Mouse (Mus musculus) activated CD4-positive, CD25-positive, alpha-beta regulatory T cell, adult 4 months (primary cell): ENCODE results near the gene Rdh14. TPM values are rescaled to one million over a fixed set of nuclear protein-coding genes. Genes with fewer than 3 reads are reported as not detected.

Experiments
- ATAC-seq: one replicate; pipeline ENCODE4 v1.8.0; 2017
- polyA plus RNA-seq, 2 experiments: library from polyadenylated mRNA; unstranded; fragments of 100-300 nt; shearing (Covaris generic); gene quantifications; one replicate each; pipeline ENCODE4 v1.2.1; 2017

Gene Rdh14
- polyA plus RNA-seq: 10 to 100 TPM; 10.3 to 10.8 TPM

GRCm38 (mm10) chr12:10390671-10391441, at the start of gene Rdh14:
Rdh14 (plus strand) TSS chr12:10390772.
- peak; percentile 98 for ATAC-seq

DNA sequence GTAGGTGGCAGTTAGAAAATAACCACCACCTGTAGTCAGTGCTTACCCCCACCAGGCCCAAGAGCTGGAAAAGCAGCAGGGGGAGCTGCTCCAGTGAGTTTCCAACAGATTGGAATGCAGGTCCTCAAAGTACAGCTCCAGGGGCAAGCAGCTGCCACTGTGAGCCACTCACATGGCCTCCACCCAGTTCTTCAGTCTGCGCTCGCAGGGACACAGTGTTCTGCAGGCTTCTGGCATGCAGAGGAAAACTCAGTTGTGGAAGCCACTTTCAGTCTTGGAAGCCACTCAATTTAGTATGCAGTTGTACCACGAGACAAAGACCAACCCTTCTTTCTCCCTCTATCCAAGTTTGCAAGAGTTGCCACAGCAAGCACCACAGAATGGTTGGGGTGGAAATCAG, 39.9 kb upstream of the Rdh14 start:
- ATAC-seq: no peak

DNA sequence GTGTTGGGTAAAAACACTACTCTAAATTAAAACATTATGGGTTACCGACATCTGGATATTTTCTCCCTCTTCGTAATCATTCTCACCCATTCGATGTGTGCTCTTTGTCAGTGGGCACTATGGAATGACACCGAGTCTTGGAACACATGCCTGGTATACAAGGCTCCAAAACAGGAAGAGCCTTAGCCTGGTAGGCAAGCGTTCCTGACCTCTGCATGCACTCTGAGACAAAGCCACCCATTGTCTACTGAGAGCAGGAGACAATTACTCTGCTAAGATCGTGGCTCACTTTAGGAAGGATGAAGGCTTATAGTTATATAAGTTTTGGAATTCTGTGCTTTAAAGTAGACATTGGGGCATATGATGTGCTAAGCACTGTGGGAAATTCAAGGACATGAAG, 32.8 kb upstream of the Rdh14 start:
- ATAC-seq: no peak

GRCm38 (mm10) chr12:10369673-10370072, 20.9 kb upstream of the Rdh14 start, which contains the start of gene Nt5c1b:
Nt5c1b (plus strand) TSS chr12:10369973.
- no peak for ATAC-seq

GRCm38 (mm10) chr12:10400788-10401187, 10.2 kb downstream of the Rdh14 start:
- peak; percentile 19 for ATAC-seq

GRCm38 (mm10) chr12:10402421-10403115, 12.0 kb downstream of the Rdh14 start:
- ATAC-seq: no peak

DNA sequence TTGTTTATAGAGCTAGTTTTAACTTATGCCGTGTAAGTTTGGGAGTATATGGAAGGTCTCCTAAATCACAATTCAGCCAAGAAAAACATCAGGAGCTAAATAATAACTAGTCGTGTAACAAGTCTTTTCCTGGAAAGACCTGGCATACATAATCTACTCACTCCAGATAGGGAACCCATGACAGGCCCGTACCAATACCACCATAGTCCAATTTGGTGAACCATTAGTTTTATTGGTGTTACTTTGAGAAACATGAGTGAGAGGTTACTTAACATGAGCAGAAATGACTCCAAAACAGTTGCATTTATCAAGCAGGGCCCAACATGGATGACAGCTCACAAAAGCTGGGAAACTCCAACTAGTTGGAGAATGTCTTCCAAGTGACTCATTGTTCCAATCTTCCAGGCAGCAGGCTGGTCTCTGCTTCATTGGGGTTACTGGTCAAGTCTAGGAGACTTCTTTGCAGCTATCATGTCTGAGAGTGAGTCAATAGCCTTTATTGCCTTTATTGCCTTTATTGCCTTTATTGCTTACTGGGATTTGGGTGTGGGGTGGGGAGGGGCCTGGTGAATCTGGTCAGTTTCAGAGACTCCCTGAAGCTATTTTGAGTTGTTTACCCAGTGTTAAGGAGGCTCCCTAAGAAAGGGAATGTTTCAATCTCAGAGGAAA, 20.1 kb downstream of the Rdh14 start:
- ATAC-seq: no peak

GRCm38 (mm10) chr12:10411453-10411852, 20.9 kb downstream of the Rdh14 start:
- no peak for ATAC-seq

DNA sequence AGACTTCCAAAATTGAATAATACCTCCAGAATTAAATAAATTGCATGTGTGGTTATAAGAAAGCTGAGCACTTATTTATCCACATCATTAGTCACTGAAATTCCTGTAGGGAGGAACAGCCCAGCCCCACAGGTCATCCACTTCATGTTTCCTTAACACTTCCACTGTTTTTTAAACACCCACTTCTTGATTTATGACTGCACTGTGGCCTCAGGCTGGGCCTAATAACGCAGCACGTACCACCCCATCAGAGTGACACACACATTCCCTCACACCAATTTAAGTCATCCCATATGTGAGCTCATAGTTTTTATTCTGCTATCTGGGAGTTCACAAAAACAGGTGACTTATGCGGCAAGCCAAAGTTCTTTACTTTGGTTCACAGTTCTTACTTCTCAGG, 31.8 kb downstream of the Rdh14 start:
- no peak for ATAC-seq

- no peak for ATAC-seq
Observed at GRCm38 (mm10) chr12:10425982-10426863, 35.7 kb downstream of the Rdh14 start.

DNA sequence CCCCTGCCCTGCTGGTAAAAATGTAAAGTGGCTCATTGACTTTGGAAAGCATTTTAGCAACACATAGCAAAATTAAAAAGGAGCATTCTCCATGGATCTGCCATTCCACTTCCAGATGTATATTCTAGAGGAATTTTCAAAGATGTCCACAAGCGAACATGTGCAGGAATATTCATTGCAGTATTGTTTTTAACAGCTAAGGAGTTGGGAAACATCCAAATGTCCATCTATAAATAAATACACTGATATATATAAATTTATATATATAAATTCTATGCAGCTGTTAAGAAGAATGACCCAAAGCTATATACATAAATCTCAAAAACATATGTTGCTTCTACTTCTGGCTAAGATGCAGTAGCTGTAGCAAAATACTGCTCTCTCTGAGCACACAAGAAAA, 40.4 kb downstream of the Rdh14 start:
- no peak for ATAC-seq

DNA sequence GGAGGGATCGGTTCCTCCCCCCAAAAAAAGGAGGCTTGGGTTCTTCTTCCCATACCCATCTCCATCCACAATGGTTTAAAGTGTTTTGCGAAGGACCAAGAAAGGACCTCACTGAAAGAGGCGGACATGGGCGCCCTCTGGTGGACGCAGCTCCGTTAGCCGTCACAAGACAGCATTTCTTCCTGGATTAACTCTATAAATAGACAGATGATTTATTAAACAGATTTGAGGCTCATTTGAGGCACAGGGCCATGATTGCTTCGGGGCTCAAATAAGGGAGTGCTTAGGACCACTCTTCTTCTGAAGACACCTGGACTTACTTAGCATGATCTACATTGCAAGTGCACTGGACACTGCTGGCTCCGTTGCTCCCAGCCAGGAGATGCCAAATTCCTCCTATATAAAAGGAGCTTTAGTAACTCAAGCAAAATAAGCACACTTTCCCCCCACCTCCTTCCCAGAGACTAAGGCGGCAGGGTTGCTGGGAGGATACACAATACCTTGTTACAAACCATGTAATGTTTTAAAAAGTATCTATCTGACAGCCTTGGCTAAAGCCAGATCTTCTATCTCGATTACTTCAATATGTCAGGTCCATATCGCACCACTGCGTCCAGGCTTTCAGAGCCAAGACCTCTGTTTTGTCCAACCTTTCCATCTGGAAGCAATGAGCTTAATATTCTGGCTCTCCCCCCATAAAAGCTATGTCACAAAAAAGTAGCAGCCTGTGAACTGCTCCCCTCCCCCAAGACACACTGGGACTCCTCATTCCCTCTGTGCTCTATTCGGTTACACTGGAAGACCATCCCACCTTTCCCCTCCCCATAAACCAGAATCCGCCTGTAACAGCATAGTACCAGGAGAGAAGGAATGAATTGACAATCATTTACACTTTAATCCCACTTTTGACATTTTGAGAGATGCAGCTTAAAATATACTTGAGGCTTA, 47.8 kb downstream of the Rdh14 start:
- peak; percentile 49 for ATAC-seq

DNA sequence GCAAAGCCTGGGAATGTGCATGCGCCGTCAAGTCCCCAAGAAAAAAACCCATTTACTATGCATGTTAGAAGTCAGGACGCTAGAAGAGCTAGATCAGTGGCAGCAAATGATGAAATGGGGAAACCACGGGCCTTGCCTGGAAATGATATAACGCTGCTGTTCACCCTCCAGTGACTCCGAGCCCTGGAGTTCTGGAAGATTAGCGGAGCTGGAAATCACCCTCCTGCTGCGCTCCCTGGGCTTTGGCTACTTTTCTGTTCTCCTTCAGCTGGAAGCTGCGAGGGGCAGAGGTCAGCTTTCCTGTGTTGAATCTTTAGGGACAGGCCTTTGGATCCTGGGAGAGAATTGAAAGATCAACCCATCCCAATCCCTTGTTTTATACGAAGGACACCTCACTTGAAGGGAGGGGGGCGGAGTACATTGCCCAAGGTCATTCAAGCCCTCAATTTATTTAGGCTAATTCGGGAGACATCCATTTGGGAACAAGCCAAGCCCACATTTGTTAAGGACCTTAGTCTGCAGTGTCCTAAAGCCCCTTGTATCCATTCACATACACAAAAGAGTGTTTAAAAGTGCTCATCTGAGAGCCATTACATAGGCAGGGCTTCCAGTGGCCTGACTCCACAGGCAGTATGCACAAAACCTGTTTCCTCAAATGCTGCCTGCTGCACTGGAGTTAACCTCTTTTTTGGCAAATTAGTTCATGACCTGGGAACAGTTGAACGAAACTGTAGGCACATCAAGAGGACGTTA, 49.1 kb downstream of the Rdh14 start:
- no peak for ATAC-seq

Other genes starting within 250 kb of the Rdh14 start
- not detected for gene Nt5c1b, start 20.8 kb upstream of the Rdh14 start, polyA plus RNA-seq